Mouse (Mus musculus) cerebellum, adult 2 months (tissue): ENCODE measurements around the gene Pknox2.

Source experiments
- CTCF ChIP-seq: fragments of 200-500 bp; IDR thresholded peaks from 2 replicates; pipeline ENCODE4 v1.5.1; 2011; ENCODE audit warnings: low read depth, mild to moderate bottlenecking, control low read depth, low read length, moderate library complexity, borderline replicate concordance; ENCODE audit not compliant: insufficient read depth
- POLR2A ChIP-seq: fragments of 200-500 bp; IDR thresholded peaks from 2 replicates; pipeline ENCODE4 v1.6.1; 2011; ENCODE audit warnings: low read length, control low read depth, borderline replicate concordance; ENCODE audit not compliant: insufficient read depth

- no peak for TF ChIP-seq CTCF
- TF ChIP-seq POLR2A: no peak
Measured at GRCm38 (mm10) chr9:37016165-37016564, 131.0 kb downstream of the Pknox2 start.
